Mouse (Mus musculus) c-Kit-positive CD71-positive TER-119-negative erythroid progenitor cells, embryonic 14.5 days (primary cell): Measurements from ENCODE around the gene Gm28374.
A peak's percentile ranks its signal among the peaks of the same experiment; 100 is the strongest.

ENCODE experiments used
- DNase-seq: peaks from one replicate; pipeline ENCODE4 v3.0.0-alpha.2; 2013; ENCODE audit warnings: low read depth

Gene Gm28374

DNA sequence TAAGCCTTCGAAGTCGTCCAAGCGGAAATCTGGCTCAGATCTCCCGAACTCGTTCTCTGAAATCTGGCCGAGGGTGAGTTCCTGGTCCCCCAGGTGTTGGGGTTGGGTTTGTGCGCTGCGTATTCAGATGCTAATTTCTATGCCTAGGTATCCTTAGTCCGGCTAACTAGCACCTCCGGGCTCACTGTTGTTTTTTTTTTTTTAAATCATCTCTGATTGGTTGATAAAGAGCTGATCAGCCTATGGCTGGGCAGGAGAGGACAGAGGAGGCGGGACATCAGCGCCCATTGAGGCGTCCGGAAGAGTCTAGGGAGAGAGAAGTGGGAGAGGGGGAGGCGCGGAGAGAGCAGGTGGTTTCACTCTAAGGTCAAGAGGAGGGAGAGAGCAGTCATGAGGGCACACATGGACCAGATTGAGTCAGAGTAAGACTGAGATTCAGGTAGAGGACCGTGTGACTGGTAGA lies 3.4 kb upstream of the Gm28374 start:
- peak; percentile 77 for DNase-seq

DNA sequence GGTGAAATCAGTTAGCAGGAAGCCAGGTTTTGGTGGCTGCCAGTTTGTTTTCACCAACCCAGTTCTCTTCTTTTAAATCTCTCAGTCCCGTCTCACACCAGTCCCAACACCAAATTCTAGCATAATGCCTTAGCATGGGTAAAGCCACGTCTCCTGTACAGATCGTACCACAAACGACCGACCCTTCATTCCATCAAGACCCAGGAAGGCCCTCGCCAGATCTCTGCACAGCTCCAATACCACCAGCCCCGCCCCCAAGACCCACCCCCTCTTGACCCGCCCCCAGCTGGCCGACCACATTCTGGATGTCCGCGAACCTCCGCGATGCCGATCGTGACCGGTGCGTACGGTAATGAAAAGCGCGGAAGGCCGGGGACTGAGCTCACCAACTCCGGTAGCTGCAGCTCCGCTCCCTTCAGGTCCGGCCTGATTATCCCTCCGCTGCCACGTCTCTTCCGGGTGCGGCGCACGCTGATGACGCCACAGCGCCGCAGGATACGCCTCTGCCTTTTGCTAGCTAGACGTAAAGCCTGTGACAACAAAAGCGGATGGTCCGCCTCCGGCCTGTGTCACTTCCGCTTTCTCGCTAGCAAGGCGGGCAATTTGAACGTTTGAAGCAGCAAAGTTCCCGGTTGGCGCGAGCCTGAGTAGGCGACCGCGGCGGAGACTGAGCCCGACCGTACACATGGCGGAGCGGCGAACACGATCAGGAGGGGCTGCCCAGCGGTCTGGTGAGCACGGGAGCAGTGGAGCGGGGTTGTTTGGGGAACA lies 2.6 kb upstream of the Gm28374 start, which contains the start of the genes Zfpl1 and Cdca5:
Zfpl1 (minus strand) TSS at position 479 of the 771 bp plus-strand sequence.
Cdca5 (plus strand) TSS at position 506 of the 771 bp plus-strand sequence.
- DNase-seq = peak; percentile 99

DNA sequence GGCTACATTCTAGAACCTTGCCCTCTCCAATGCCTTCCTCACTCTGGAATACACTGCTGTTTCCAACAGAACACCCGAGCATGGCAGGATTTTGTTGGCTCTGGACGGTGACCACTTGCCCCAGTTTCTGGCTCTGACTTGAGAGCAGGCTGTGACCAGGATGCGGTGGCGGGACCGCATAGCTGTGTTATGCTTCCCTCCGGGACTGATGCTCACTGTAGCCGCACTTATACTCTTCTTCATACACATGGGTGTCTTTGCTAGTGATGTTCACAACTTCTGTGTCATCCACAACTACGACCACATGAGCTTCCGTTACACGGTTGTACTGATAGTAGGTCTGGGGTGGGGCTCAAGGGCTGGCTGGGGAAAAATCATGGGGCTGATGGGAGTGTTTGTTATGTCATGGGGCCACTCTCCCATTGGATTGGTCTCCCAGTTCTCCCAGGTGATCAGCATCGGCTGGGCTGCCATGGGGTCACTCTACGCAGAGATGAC lies 2.0 kb downstream of the Gm28374 start, which contains the start of gene Tmem262:
Tmem262 (plus strand) TSS at position 51 of the 498 bp plus-strand sequence.
- no peak for DNase-seq

DNA sequence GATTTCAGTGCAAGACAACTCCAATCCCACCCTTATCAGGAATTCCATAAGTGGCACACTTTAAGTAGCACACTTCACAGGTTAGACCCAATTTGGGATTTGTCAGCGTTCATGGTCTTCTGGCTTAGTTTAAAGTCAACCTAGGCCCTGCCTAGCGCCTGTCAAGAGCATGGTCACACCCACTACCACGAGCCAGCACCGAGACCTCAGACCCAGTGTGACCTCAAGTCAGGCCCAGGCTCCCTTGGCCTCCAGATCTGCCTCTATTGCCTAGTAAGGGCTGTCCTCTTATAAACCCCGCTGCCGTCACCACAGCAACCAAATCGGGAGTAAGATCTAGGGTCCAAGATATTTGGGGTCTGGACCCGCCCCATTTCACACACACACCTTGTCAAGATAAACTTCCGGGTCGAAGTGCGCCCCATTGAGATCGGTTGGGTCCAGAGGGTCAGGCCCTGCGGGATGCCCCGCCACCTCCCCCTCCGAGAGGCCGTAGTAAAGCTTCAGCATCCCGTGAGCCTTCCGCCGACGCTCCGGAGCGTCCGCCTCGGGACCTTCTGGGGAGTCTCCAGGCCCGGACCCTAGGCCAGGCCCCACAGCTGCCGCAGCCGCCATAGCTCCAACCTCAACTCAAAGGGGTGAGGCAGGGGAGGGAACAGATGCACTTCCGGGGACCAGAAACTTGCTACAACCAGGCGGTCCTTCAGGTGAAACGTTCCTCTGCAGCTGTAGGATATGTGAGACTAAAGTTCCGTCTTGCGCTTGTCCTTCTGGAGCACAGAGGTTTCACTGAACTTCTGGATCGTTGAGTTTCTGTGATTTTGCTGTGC lies 5.3 kb downstream of the Gm28374 start, which contains the start of gene Vps51:
Vps51 (minus strand) TSS at position 668 of the 830 bp plus-strand sequence.
- DNase-seq = peak; percentile 90

DNA sequence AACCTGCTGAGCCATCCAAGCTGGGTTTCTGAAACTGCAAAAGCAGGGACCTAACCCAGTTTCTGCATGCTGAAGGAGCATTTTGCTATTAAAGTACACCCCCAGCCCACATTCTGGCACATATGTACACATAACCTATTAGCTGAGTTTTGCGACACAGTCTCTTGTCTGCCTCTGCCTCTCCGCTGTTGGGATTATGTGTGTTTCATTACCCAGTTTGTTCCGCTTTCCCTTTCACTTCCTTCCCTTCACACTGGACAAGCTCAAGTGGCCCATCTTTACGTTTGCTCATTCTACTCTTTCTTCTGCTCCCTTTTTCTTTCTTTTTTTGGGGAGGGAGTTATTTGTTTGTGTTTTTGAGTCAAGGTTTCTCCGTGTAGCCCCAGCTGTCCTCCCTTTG lies 8.2 kb downstream of the Gm28374 start:
- no peak for DNase-seq

DNA sequence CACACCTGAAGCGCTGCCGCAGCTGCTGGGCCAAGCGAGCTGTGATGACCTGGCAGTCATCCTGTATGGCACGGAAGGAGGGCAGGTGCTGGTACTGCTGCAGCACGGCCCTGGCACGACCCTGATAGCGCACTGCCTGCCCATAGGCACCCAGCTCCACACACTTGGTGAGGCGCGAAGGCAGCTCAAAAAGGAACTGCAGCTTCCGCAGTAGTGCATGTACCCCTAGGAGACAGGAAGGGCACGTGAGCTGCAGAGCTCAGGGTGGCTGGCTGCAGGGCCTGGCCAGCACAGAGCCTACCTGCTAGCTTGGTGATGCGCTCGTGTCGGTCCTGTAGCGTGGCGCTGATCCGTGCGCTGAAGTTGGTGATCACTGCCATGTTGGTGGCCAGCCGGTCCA lies 10.8 kb downstream of the Gm28374 start:
- DNase-seq = no peak

DNA sequence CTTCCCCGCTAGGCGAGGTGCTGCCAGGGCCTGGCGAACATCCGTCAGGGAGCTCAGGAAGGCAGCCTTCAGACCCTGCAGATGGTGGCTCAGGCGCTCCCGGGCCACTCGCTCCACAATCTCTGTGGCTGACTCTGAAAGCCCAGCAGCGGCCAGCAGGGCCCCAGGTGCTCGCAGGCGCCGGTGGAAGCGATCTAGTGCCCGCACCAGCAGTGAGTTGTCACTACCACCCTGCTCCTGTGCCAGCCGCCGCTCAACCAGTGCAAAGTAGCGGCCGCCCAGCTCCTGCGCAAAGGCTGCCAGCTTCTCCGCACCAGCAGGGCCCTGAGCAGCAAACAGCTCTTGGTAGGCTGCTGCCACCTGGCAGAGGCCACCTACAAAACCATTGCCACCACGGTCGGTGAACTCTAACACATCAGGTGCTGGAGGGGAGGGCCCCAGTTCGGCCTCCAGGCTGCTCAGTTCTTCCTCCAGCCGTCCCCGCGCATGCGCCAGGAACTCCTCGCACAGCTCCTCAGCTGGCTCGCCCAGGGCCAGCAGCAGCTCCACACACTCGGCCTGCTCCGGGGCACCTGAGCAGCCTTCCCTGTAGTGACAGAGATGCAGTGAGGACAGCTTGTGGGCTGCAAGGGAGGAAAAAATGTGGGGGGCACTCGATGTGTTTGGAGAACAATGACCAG lies 11.3 kb downstream of the Gm28374 start:
- no peak for DNase-seq

DNA sequence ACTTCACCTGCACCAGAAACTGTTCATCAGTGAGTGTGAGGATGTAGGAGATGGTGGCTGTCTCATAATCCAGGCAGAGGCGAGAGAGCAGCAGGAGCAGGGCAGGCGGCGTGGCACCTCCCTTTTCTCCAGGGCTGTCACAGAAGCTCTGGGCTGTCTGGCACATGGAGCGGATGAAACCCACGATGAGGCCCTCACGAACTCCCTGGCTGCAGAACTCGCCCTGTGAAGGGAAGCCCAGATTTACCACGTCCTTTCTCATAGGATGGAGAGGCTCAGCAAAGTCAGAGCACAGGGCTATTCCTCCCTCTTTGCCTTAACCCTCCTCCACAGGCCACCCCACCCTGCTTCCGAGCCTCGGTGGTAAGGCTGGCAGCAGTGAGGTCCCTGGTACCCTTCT lies 12.2 kb downstream of the Gm28374 start:
- DNase-seq = no peak

DNA sequence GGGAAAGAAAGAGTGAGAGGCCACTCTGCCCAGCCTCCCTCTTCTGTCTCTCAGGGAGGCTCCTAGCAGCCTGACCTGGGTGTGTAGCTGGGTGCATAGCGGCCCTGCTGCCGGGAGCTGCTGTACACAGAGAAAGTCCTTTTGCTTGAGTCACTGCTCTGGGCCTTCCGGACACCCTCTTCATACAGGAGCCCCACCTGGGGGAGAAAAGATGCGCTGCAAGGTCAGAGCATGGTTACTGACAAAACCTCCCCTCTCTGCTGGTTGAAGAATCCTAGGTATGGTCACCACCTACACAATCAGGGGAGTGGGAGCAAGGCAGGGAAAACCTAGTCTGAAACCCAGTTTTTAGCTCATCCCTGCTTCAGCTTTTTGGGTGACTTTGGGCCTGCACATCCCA lies 13.1 kb downstream of the Gm28374 start:
- DNase-seq = no peak

DNA sequence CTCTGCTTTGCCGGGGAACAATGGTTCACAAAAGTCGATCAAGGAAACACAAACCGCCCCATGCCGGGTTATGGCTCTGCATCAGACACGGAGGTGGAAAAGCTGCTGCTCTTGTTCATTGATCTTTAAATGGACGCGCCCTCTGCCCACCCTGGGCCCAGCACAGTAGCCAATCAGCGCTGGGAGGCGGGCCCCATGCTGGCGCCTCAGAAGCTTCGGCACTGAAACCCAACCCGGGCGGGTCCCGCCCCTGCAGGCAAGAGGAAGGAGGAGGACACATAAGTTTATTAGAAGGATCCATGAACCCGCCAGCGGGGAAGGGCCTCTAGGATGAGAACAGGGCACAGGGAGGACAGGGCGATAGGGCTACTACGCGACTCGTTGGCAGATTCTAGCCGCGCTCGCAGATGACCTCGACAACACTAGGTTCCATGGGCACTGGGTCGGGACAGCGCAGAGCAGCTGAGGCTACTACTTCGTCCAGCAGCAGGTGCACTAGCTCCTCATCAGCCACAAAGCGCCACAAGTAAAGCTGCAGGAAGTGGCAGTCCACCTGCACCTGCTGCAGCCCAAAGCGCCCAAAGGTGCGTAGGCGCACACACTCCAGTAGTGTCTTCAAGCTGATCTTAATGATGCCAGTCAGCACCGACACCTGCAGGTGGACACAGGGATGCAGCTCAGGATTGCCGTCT lies 14.2 kb downstream of the Gm28374 start, which contains the start of gene Tm7sf2:
Tm7sf2 (minus strand) TSS at position 650 of the 692 bp plus-strand sequence.
- DNase-seq = peak; percentile 93

DNA sequence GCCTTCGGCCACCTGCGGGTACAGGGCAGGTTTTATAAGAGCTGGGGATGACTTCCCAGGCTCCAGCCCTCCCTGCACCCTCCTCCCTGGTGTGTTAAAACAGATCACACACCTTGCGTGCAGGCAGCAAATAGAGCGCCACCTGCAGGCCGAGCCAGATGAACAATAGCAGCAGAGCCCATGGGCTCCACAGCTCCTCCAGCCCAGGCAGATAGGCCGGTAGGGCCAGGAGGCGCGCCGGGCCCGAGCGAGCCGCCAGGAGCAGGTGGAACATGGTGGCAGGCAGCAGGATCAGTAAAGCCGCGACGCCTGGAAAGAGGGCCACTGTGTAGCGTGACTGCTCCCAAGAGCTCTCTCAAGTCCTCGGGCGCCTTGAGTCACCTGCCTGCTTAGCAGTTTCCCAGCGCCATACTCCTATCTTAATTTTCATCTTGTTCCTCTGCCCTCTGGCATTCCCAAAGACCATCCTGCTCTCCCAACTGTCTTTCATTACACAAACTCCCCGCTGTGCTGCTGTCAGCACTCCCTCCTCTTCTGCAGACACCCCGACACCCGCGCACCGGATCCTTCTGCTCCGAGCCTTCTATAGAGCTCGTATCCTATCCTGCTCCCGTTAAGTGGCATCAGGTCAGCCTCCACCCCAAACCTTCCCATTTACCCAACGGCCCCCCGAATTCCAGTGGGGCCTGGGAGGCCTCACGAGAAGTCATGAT lies 14.9 kb downstream of the Gm28374 start:
- DNase-seq = peak; percentile 83

DNA sequence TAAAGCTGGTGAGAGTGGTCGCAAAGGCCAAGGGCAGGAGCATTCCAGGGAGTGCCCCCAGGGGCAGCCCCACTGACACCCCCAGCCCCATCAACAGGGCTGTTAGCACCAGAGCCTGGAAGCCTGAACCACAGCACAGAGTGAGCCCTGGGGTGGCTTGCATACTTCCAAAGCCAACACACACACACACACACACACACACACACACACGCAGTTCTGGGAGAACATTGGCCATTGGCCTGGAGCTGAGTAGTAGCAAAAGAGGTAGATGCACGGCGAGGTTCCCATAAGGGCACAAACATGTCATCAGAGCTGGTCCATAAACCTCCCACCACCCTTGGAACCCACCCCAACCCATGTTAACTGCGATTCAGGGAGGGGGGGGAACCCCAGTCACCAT lies 15.5 kb downstream of the Gm28374 start:
- DNase-seq = no peak

DNA sequence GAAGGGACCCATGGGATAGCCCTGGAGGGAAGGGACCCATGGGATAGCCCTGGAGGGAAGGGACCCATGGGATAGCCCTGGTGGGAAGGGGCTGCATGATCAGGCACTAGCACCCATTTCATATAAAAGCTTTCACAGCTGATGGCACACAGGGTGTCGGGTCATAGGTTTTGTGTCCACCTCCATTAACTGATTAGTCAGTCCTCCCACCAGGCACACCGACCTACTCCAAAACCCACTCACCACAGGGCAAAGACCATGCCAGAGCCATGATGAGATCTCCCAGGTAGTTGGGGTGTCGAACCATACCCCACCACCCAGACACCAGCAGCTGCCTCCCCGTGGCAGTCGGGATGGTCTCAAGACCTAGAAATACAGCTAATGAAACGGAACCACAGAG lies 19.0 kb downstream of the Gm28374 start:
- no peak for DNase-seq

DNA sequence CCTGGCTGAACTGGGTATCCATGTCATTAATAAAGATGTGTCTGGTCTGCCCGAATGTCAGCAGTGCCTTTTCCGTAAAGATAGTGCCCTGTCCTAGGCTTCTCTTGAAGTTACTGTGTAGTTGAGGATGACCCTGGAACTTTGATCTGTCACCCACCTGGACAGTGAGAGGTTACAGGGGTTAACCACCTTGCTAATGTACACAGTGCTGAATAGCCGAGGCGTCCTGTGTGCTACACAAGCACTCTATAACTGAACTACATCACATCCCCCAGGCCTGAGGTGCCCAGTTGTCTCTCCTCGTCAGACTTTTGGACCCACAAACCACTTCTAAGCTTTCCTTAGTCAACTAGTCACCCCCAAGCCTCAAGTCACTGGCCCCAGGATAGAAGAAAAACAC lies 19.6 kb downstream of the Gm28374 start:
- no peak for DNase-seq

DNA sequence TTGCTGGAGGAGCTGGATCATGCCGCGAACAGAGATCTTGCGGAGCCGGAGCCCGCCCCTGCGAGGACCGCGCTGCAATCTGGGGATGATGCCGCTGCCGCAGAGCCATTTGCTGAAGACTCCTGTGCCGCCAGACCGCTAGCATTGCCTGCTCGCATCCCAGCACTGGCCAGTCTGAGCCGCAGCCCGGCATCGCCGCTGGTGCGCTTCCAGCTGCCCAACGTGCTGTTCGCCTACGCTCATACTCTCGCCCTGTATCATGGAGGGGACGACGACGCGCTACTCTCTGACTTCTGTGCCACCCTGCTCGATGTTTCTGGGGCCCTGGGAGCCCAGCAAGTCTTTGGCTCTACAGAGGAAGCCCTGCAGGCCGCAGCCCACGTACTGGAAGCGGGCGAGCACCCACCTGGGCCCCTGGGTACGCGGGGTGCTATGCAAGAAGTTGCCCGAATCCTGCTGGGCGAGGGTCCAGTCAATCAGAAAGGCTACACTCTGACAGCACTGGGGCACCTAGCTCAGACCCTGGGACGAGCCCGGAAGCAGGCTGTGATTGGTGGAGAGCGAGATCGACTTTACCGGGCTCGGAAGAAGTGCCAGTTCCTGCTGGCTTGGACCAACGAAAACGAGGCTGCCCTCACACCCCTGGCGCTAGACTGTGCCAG lies 20.3 kb downstream of the Gm28374 start:
- no peak for DNase-seq

DNA sequence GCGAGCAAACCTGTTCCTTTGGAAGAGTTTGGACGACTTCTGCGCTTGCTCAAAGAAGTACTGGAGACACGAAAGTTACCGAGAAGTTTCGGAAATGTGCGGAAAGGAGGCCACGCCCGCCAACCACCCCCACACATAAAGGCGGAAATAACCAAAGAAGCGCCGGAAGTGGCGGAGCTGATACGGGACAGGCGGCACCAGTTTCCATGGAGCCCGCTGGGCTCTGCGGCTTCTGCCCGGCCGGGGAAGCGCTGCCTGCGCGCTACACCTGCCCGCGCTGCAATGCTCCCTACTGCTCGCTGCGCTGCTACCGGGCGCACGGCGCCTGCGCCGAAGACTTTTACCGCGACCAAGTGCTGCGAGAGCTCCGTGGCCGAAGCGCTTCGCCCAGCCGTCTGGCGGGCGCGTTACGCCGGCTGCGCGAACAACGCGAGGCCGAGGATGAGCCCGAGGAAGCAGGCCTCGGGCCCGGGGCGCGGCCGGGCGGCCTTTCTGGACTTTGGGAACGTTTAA lies 21.0 kb downstream of the Gm28374 start, which contains the start of gene Znhit2:
Znhit2 (plus strand) TSS at position 172 of the 513 bp plus-strand sequence.
- DNase-seq = peak; percentile 94

DNA sequence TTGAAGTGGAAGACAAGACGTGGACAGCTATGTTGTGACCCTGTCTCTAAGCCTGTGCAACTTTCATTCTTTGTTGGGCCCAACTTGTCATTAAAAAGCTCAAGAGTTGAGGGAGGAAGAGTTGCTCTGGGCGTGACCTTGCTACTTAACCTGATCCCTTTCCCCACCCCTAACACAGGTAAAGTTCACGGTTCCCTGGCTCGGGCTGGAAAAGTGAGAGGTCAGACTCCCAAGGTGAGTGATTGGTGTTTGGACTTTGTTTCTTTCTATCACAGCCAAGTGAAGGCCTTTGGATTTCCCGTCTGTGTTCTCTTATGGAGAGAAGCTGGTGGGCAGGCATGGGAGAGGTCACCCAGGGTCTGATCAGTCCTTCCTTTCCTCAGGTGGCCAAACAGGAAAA lies 23.1 kb downstream of the Gm28374 start:
- no peak for DNase-seq

DNA sequence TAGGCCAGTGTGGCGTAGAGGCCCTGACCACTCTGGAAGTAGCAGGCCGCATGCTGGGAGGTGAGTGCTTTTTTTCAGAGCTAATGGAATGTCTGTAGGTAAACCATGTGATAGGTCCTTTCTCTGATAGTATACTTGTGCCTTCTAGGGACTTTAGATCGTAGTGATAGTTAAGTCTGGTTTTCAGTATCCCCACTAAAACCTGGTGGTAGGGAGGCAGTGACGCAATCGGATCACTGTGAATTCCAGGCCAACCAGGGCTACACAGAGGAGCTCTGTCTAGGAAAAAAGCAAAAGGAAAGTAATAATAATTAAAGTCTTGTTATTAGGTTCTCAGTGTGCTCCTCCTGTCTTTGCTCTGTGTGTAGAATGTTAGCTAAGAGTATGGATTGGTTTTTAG lies 23.5 kb downstream of the Gm28374 start:
- DNase-seq = no peak

DNA sequence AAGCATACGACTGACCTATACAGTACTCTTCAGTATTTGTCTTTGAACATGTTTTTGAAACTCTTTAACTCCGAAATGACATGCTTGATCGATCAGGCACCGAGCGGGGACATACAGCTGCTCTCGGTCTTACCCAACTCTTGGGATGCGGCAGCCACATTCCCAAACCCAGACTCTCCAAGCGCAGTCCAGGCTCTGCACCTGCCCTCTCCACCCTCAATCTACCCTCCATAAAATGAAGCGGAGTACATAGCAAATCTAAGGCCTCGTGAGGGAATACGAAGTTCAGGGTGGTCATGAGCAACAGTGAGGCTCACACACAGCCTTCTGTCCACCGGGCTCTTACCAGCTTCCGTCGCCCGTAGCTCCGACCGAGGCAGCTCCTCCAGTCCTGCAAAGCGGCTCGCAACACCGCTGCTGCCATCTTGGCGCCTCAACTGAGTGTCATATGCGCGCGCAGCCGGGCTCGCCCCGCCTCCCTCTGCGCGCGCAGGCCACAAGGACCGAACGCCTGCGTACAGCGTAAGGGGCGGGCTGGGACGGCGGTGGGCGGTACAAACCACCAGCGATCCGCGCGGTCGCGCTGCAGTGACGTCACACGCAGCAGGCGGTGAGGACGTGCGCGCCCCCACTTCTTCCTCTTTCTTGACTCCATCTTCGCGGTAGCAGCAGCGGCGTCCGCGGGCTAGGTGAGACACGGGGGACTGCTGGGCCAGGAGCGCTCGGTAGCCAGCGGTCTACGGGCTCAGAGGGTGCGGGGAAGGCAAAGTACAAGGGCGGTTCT lies 24.6 kb downstream of the Gm28374 start, which contains the start of the genes Mrpl49 and Fau:
Mrpl49 (minus strand) TSS at position 473 of the 784 bp plus-strand sequence.
Fau (plus strand) TSS at position 532 of the 784 bp plus-strand sequence.
- peak; percentile 92 for DNase-seq
